Mouse (Mus musculus) heart, postnatal 0 days (tissue): Measurements from ENCODE around the gene Syt1.

ENCODE experiments used
- CTCF ChIP-seq: IDR thresholded peaks from 2 replicates; pipeline ENCODE4 v1.5.1; 2016; ENCODE audit warnings: antibody characterized with exemption, control low read depth, low read depth
- EP300 ChIP-seq: IDR thresholded peaks from 2 replicates; pipeline ENCODE4 v1.6.1; 2016; ENCODE audit warnings: antibody characterized with exemption, low read depth

DNA sequence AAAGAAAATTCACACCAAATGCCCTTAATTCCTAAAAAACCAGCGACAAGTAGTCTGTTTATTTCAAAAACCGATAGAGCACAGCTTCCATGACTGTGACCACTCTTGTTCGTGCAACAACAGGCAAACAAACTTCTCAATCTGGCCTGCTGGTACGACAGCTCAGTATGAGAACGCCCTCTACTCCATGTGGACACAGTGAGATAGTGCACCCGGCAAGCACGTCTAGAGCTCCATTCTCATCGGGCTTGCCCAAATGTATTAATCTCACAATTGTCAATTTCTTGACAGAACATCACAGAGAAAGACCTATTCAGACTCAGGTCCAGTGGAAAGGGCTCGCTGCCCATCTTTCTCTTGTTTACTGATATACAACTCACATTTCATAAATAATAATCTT, 469.2 kb downstream of the Syt1 start:
- TF ChIP-seq CTCF (no peak), EP300 (no peak)
